Mouse (Mus musculus) neural tube, embryonic 13.5 days (tissue): ENCODE measurements at regions not wholly inside any gene's neighbourhood (a gene's known extent, or its start where the extent isn't known, plus 50 kb on each side); places are given as distances from the start of the nearest gene placed in this dataset.
A peak's percentile ranks its signal among the peaks of the same experiment; 100 is the strongest.

Source experiments
- ATAC-seq: fragments of 200-750 bp; cut with Nextera tagmentation; 2 replicates; pipeline ENCODE4 v1.8.0; 2017; ENCODE audit warnings: low read depth, mild to moderate bottlenecking, moderate TSS enrichment, moderate library complexity
- H3K27ac ChIP-seq: fragments of 300-500 bp; sonication (generic); replicated peaks from 2 replicates; pipeline ENCODE4 v1.5.1; 2015; ENCODE audit warnings: moderate library complexity, mild to moderate bottlenecking, inconsistent platforms
- H3K27me3 ChIP-seq: fragments of 300-500 bp; sonication (generic); 2 replicates; pipeline ENCODE4 v1.6.1; 2015; ENCODE audit warnings: mild to moderate bottlenecking, inconsistent platforms
- H3K36me3 ChIP-seq: fragments of 300-500 bp; sonication (generic); 2 replicates; pipeline ENCODE4 v1.6.1; 2015; ENCODE audit warnings: mild to moderate bottlenecking, inconsistent platforms
- H3K4me1 ChIP-seq: fragments of 300-500 bp; sonication (generic); replicated peaks from 2 replicates; pipeline ENCODE4 v1.6.1; 2015; ENCODE audit warnings: inconsistent platforms
- H3K4me2 ChIP-seq: fragments of 300-500 bp; sonication (generic); 2 replicates; pipeline ENCODE4 v1.6.1; 2015; ENCODE audit warnings: inconsistent platforms, mild to moderate bottlenecking, moderate library complexity
- H3K4me3 ChIP-seq: fragments of 300-500 bp; sonication (generic); 2 replicates; pipeline ENCODE4 v1.5.1; 2015; ENCODE audit warnings: mild to moderate bottlenecking, inconsistent platforms
- H3K9ac ChIP-seq: fragments of 300-500 bp; sonication (generic); 2 replicates; pipeline ENCODE4 v1.6.1; 2015; ENCODE audit warnings: moderate library complexity, mild to moderate bottlenecking, inconsistent platforms
- H3K9me3 ChIP-seq: fragments of 300-500 bp; sonication (generic); 2 replicates; pipeline ENCODE4 v1.6.1; 2016; ENCODE audit warnings: inconsistent platforms
- whole genome bisulfite sequencing: fragments of 180-500 bp; shearing (Covaris S2); methylation state at CpG from one replicate; pipeline ENCODE4 v1.1.7; 2015; 5-methylcytosine and 5-hydroxymethylcytosine counted together

DNA sequence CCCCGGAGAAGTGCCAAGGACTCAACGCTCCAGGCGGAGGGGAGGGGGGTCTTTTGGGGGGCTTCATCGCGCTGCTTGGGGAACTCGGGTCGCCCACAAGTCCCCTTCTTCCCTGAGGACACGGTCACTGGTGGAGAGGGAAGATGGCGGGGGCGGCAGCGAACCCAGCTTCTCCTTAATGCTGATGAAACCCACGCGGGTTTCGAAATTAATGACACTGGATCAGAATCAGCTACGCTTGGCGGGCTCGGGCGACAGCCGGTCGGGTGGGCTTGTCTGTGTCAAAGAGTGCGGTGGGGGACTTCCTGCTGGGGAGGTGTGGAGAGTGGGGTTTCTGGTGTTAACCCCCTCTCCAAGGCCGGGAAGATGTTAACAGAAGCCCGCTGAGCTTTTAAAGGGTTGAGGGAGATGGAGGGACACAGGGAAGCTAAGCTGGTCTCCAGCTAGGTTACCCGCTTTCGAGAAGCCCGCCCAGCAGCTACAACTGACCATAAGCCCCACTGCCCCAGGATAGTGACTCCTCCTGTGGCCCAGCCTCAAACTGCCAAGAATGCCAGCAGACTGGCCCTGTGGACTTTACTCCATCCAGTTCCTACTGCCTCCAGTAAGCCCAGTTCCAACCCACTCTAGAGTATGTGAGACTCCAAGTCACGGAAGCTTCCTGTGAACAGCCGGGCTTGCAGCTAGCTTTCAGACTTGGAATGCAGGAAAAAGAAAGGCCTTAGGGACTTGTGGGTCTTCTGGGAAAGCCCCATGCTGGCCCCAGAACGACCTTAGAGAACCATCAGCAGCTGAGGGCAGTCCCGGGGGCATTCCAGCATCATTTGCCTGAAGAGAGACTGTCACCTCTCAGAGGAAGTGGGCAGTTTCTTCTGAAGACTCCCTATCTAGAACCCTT lies 337.7 kb downstream of the H2al1j start:
- peak; percentile 17; the same call in 1 of the 2 replicates for ATAC-seq
- Histone ChIP-seq H3K4me1 (peaks cover 25% of the 10 kb centered on the region), H3K36me3 (no peaks in the 10 kb centered on the region), H3K9ac (peak overlapping the region; percentile 79), H3K27me3 (peaks cover 36% of the 10 kb centered on the region), H3K9me3 (no peaks in the 10 kb centered on the region), H3K4me2 (peak overlapping the region; percentile 65), H3K4me3 (peak overlapping the region; percentile 39), H3K27ac (peak overlapping the region; percentile 89)
- 14% methylated on average over 30 of the region's 30 CpGs for WGBS

DNA sequence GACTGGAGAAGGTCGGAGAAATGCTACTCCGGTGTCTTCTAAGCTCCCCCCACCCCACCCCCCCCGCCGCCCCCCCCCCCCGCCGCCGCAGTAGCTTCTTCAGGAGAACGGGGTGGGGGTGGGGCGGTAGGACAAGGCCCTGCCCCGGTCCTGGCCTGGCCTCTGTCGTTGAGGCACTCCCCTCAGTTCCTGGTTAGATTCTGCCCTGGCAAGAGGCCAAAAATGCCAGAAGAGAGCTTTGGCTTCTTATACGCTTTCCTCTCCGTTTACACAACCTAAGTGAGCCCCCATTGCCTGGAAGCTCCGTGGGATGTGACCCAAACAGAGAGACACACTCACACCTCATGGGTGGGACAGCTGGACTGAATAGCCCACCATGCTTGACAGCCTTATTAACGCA lies 338.9 kb downstream of the H2al1j start:
- H3K4me3 ChIP-seq, result no peak overlapping the region
- H3K27me3 ChIP-seq, result peaks cover 24% of the 10 kb centered on the region
- no peaks in the 10 kb centered on the region for H3K9me3 ChIP-seq
- H3K27ac ChIP-seq, result no peak overlapping the region
- no peak overlapping the region for H3K4me2 ChIP-seq
- H3K9ac ChIP-seq, result no peak overlapping the region
- no peak for ATAC-seq
- peaks cover 25% of the 10 kb centered on the region for H3K4me1 ChIP-seq
- H3K36me3 ChIP-seq, result no peaks in the 10 kb centered on the region
- WGBS, result 25% methylated on average over 7 of the region's 15 CpGs

DNA sequence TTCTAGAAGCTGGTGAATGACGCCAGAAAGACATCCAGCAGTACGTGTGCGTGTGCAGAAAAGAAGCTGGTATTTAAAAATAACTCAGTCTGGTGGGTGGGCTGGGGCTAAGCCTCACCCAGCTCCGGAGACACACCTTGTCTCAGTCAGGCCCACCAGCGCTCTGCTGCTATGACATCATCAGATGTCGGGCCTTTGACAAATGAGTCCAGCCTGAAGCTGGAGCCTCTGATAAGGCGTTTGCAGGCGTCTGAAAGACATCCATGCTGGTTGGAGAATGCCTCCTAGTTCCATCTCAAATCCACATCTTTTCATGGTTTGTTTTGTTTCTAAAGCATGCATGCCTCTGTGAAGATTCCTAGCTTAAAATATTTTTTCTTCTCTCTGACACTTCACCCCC lies 344.2 kb downstream of the H2al1j start:
- Histone ChIP-seq H3K4me2 (no peak overlapping the region), H3K9me3 (no peaks in the 10 kb centered on the region), H3K9ac (no peak overlapping the region), H3K4me1 (no peaks in the 10 kb centered on the region), H3K27ac (no peak overlapping the region), H3K4me3 (no peak overlapping the region), H3K36me3 (no peaks in the 10 kb centered on the region), H3K27me3 (peaks cover 7% of the 10 kb centered on the region)
- no peak for ATAC-seq
- WGBS, result 54% methylated on average over 8 of the region's 8 CpGs

DNA sequence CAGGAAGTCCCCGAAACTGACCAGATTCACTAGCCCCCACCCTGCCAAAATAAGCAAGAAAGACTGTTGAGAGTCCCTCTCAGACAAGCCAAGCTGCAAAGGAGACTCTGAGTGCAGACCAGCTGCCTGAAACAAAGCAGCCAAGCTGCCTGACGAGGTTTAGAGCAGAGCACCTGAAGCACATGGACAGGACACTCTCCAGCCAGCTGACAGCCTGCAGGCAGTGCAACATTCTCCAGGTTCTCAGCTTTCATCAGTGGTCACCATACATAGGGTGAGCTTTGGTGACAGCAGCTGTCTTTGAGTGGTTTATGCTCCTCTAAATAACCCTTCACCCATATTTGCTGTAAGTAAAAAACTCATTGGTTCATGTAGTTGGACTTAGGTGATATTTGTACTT lies 350.5 kb downstream of the H2al1j start:
- Histone ChIP-seq H3K9ac (no peak overlapping the region), H3K4me2 (no peak overlapping the region), H3K27me3 (peaks cover 9% of the 10 kb centered on the region; the same call in 1 of the 2 replicates), H3K9me3 (no peaks in the 10 kb centered on the region), H3K4me3 (no peak overlapping the region), H3K27ac (no peak overlapping the region), H3K4me1 (no peaks in the 10 kb centered on the region), H3K36me3 (no peaks in the 10 kb centered on the region)
- ATAC-seq, result no peak
- WGBS, result 73% methylated on average over 2 of the region's 2 CpGs

DNA sequence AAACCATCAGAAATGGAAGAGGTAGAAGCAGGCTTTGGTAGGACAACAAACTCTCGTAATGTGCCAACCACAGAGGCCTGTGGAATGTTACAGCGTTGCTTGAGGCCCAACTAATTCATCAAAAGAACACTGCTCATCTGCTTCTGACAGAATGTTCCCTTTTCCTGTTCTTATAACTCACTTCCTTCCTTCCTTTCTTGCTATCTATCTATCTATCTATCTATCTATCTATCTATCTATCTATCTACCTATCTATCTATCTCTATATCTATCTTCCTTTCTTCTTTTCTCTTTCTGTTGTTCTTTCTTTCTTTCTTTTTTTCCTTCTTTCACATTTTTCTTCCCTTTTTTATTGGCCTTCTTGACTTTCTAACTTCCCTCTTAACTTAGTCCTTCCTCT lies 353.7 kb downstream of the H2al1j start:
- no peak for ATAC-seq

DNA sequence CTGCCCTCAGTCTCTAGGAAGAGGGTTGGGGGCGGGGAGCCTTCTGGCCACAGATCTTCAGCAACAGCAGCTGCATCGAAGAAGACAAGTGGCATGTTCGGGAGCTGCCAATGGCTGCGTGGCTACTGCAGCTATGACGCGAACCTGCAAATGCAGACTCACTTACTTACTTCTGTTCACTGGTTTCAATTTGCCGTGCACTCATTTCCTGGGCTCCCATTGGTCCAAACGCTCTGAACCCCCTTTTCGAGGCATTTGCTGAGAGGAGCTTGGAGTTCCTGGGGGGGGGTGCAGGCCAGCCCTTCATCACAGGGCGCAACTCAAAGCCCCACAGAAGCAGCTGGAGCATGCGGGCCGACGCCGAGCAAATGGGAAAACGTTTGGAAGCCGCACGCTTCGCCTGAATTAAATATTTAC lies 362.4 kb downstream of the H2al1j start:
- H3K27me3 ChIP-seq, result no peaks in the 10 kb centered on the region; the same call in 1 of the 2 replicates
- no peak overlapping the region for H3K4me3 ChIP-seq
- no peak overlapping the region for H3K9ac ChIP-seq
- H3K4me1 ChIP-seq, result peaks cover 11% of the 10 kb centered on the region; the same call in 1 of the 2 replicates
- no peaks in the 10 kb centered on the region for H3K9me3 ChIP-seq
- no peak overlapping the region for H3K4me2 ChIP-seq
- H3K36me3 ChIP-seq, result no peaks in the 10 kb centered on the region
- no peak overlapping the region for H3K27ac ChIP-seq
- WGBS, result 51% methylated on average over 18 of the region's 18 CpGs
- no peak for ATAC-seq

More for the DNA sequence above, 353.7 kb downstream of the H2al1j start:
- no peaks in the 10 kb centered on the region for H3K36me3 ChIP-seq
- H3K4me3 ChIP-seq, result no peak overlapping the region
- 84% methylated on average over 2 of the region's 2 CpGs for WGBS
- H3K9me3 ChIP-seq, result no peaks in the 10 kb centered on the region
- H3K4me2 ChIP-seq, result no peak overlapping the region
- H3K27me3 ChIP-seq, result peaks cover 6% of the 10 kb centered on the region
- H3K27ac ChIP-seq, result no peak overlapping the region
- H3K9ac ChIP-seq, result no peak overlapping the region
- H3K4me1 ChIP-seq, result no peaks in the 10 kb centered on the region

DNA sequence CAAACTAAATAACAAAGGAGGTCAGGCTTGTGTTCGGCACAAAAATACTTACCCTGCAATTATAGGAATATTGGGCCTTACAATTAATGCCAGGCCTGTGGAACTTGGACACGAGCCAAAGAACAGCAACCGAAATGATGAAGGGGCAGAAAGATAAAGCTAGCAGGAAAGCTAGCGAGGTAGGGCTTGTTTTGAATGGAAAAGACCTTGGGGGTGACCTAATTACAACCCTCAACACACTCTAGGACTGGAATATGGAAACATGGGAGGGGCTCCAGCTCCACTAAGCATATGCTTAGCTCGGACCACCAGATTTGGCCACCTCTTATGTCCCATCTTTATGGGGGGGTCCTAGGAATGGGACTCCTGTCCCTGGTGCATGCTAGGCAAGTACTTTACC lies 362.8 kb downstream of the H2al1j start:
- Histone ChIP-seq H3K4me1 (peaks cover 11% of the 10 kb centered on the region; the same call in 1 of the 2 replicates), H3K27me3 (no peaks in the 10 kb centered on the region; the same call in 1 of the 2 replicates), H3K27ac (no peak overlapping the region), H3K4me3 (no peak overlapping the region), H3K36me3 (no peaks in the 10 kb centered on the region), H3K9ac (no peak overlapping the region), H3K9me3 (no peaks in the 10 kb centered on the region), H3K4me2 (no peak overlapping the region)
- ATAC-seq, result no peak
- 50% methylated on average over 5 of the region's 5 CpGs for WGBS

DNA sequence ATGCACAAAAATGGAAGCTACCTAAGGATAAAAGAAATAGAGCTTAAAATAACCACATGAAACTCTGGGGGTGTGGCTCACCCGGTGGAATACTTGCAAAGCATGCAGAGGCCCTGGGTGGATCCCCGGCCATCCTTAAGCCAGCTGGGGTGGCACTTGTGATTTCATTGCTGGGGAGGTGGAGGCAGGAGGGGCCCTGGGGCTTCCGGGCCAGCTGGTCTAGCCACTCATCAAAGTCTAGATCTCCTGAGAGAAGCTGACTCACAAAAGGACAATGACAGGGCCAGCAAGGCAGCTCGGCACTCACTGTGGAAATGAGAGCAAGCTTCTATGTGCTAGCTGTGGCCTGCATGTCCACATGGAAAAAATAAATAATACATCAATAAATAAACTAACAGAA lies 363.4 kb downstream of the H2al1j start:
- Histone ChIP-seq H3K9ac (no peak overlapping the region), H3K36me3 (no peaks in the 10 kb centered on the region), H3K9me3 (no peaks in the 10 kb centered on the region), H3K27me3 (no peaks in the 10 kb centered on the region; the same call in 1 of the 2 replicates), H3K4me3 (no peak overlapping the region), H3K4me2 (no peak overlapping the region), H3K27ac (no peak overlapping the region), H3K4me1 (peaks cover 11% of the 10 kb centered on the region; the same call in 1 of the 2 replicates)
- WGBS, result 56% methylated on average over 4 of the region's 4 CpGs
- ATAC-seq, result no peak

DNA sequence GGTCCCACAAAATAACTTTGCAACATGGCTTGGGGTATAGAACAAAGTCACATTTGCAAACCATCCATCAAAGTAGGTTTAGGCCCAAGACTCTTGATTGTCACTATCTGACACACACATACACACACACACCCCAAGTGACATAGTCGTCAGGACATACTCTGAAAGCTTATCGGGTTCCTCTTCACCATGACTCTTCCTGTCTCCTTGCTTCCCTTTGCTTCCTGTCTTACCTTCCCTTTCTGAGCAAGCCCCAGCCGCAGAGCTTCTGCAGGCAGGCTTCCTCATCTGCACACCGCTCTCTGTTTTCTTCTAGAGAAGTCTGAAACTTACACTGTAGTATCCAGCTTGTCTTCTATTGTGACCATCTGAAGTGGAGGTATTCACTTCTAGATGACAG lies 368.9 kb downstream of the H2al1j start:
- Histone ChIP-seq H3K9me3 (no peaks in the 10 kb centered on the region), H3K4me2 (no peak overlapping the region), H3K36me3 (no peaks in the 10 kb centered on the region), H3K9ac (no peak overlapping the region), H3K27me3 (no peaks in the 10 kb centered on the region; the same call in 1 of the 2 replicates), H3K4me1 (peaks cover 7% of the 10 kb centered on the region; the same call in 1 of the 2 replicates), H3K27ac (no peak overlapping the region), H3K4me3 (no peak overlapping the region)
- ATAC-seq, result no peak
- 87% methylated on average over 4 of the region's 4 CpGs for WGBS

DNA sequence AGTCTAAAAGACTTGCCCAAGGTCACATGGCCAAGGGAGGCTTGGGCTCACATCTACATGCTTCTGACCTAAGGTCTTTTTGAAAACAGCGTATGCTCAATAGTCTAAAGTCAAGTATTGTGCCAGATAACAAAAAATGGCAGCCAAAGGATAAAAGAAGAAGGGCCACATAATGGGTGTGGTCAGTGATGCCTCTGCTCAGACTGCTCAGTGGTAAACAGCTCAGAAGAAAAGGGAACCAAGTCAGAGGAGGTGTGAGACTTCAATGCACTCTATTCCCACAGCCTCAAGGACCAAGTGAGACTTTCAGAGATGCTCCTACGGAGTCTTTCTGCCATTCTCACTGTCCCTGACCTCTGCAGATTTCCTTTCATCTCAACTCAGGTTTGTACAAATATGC lies 373.5 kb downstream of the H2al1j start:
- Histone ChIP-seq H3K4me1 (no peaks in the 10 kb centered on the region), H3K9me3 (no peaks in the 10 kb centered on the region), H3K27ac (no peak overlapping the region), H3K9ac (no peak overlapping the region), H3K36me3 (no peaks in the 10 kb centered on the region), H3K4me3 (no peak overlapping the region), H3K27me3 (peaks cover 9% of the 10 kb centered on the region), H3K4me2 (no peak overlapping the region)
- 89% methylated on average over 2 of the region's 2 CpGs for WGBS
- no peak for ATAC-seq

DNA sequence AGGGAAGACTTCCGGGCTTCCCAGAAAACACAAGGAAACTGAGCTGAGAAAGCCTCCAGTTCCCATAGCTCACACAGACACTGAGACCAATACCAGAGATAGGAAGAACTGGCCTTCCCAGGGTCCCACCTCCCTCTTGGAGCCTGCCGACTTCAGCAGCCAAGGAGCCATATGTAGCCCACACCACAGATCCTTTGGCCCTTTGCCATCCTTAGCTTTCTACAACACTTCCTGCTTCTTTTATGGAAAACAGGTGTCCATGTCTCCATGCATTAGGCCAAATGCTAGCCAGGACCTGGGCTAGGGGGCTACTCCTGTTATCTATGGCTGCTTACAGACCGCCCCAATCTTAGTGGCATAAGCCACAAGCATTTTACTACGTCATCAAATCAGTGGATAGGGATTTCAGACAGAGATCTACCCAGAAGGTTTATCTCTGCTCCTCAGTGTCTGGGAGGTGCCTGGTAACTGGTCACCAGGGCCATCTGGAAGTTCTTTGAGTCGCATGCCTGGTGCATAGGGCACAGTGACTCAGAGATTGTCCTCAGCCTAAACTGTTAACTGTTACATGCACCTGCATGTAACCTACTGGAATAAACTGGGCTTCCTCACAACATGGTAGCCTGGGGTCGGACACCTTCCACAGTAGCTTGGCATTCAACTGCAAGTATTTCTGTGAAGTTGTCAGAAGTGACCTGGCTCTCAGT lies 378.4 kb downstream of the H2al1j start:
- 90% methylated on average over 6 of the region's 6 CpGs for WGBS
- Histone ChIP-seq H3K4me1 (peaks cover 19% of the 10 kb centered on the region), H3K27me3 (peaks cover 14% of the 10 kb centered on the region), H3K9ac (no peak overlapping the region), H3K4me2 (no peak overlapping the region), H3K9me3 (no peaks in the 10 kb centered on the region), H3K4me3 (no peak overlapping the region), H3K27ac (no peak overlapping the region), H3K36me3 (no peaks in the 10 kb centered on the region)
- ATAC-seq, result no peak

DNA sequence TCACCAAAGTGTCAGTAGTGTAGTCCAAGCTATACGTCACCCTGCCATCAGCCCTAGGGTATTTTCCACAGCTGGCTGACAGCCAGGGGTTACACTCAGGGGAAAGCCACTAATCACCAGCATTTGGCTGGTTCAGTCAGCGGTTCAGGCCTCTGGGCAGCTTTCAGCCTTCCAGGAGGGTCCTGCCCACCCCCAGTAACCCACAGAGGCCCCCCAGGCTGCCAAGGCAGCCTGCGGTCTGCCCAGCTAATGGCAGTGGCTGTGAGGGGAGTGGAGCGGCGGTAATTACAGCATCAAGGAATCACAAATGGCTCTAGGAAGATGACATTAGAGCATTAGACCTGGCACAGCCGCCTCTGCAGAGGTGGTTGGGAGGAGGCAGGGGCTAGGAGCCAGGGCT lies 379.7 kb downstream of the H2al1j start:
- Histone ChIP-seq H3K4me3 (no peak overlapping the region), H3K27ac (0 out of 2 replicates have a peak overlapping the region, but pooled peaks have one; percentile 33), H3K4me2 (no peak overlapping the region), H3K4me1 (peaks cover 19% of the 10 kb centered on the region), H3K27me3 (peaks cover 14% of the 10 kb centered on the region), H3K36me3 (no peaks in the 10 kb centered on the region), H3K9me3 (no peaks in the 10 kb centered on the region), H3K9ac (no peak overlapping the region)
- 27% methylated on average over 6 of the region's 6 CpGs for WGBS
- peak; percentile 50 for ATAC-seq
